Mouse (Mus musculus) olfactory bulb, adult 2 months (tissue): ENCODE data around the gene Lamb1.

Source experiments
- CTCF ChIP-seq: fragments of 200-500 bp; IDR thresholded peaks from 2 replicates; pipeline ENCODE4 v1.5.1; 2012; ENCODE audit warnings: low read depth, mild to moderate bottlenecking, low read length, moderate library complexity; ENCODE audit not compliant: insufficient read depth
- POLR2A ChIP-seq: fragments of 200-500 bp; IDR thresholded peaks from 2 replicates; pipeline ENCODE4 v1.6.1; 2012; ENCODE audit warnings: mild to moderate bottlenecking, low read depth, low read length, moderate library complexity; ENCODE audit not compliant: insufficient read depth

GRCm38 (mm10) chr12:31307011-31307410 lies 42.0 kb downstream of the Lamb1 start:
- TF ChIP-seq CTCF (no peak), POLR2A (no peak)
